Mouse (Mus musculus) urinary bladder, postnatal 25 days (tissue): ENCODE results near the gene Lrp1.

ENCODE experiments used
- DNase-seq: peaks from one replicate; pipeline ENCODE4 v3.0.0; 2022; ENCODE audit warnings: low spot score

The Lrp1 gene

GRCm38 (mm10) chr10:127592850-127593249 is 28.1 kb downstream of the Lrp1 start:
- no peak for DNase-seq

GRCm38 (mm10) chr10:127592423-127592822 is 28.5 kb downstream of the Lrp1 start:
- DNase-seq: no peak

- no peak for DNase-seq
These were observed 29.4 kb downstream of the Lrp1 start for GRCm38 (mm10) chr10:127591514-127591913.

- no peak for DNase-seq
These were observed 30.0 kb downstream of the Lrp1 start for GRCm38 (mm10) chr10:127590831-127591451.

GRCm38 (mm10) chr10:127590256-127590655 is 30.7 kb downstream of the Lrp1 start:
- no peak for DNase-seq

- DNase-seq: no peak
These were observed 33.2 kb downstream of the Lrp1 start for GRCm38 (mm10) chr10:127587776-127588175.

- no peak for DNase-seq
These were observed 34.7 kb downstream of the Lrp1 start for GRCm38 (mm10) chr10:127586209-127586608.

- no peak for DNase-seq
These were observed 35.4 kb downstream of the Lrp1 start for GRCm38 (mm10) chr10:127585598-127585997.

- DNase-seq: peak; percentile 54
These were observed 37.3 kb downstream of the Lrp1 start for GRCm38 (mm10) chr10:127583649-127584048.

- no peak for DNase-seq
These were observed 39.7 kb downstream of the Lrp1 start for GRCm38 (mm10) chr10:127581291-127581690.

- no peak for DNase-seq
These were observed 43.0 kb downstream of the Lrp1 start for GRCm38 (mm10) chr10:127577982-127578381.

GRCm38 (mm10) chr10:127577156-127577555 is 43.8 kb downstream of the Lrp1 start:
- DNase-seq: no peak

GRCm38 (mm10) chr10:127576381-127576961 is 44.5 kb downstream of the Lrp1 start:
- DNase-seq: peak; percentile 75

GRCm38 (mm10) chr10:127575741-127576140 is 45.2 kb downstream of the Lrp1 start:
- no peak for DNase-seq

- no peak for DNase-seq
These were observed 48.7 kb downstream of the Lrp1 start for GRCm38 (mm10) chr10:127572281-127572680.

GRCm38 (mm10) chr10:127570937-127571641 is 49.9 kb downstream of the Lrp1 start:
- no peak for DNase-seq

- DNase-seq: no peak
These were observed 50.6 kb downstream of the Lrp1 start for GRCm38 (mm10) chr10:127570384-127570783.

GRCm38 (mm10) chr10:127569450-127569849 is 51.5 kb downstream of the Lrp1 start:
- DNase-seq: peak; percentile 68

GRCm38 (mm10) chr10:127566553-127567326 is 54.2 kb downstream of the Lrp1 start:
- no peak for DNase-seq

- DNase-seq: no peak
These were observed 56.6 kb downstream of the Lrp1 start for GRCm38 (mm10) chr10:127564301-127564700.

GRCm38 (mm10) chr10:127563840-127564239 is 57.1 kb downstream of the Lrp1 start:
- no peak for DNase-seq

GRCm38 (mm10) chr10:127561145-127561544 is 59.8 kb downstream of the Lrp1 start:
- no peak for DNase-seq

- no peak for DNase-seq
These were observed 63.6 kb downstream of the Lrp1 start for GRCm38 (mm10) chr10:127557397-127557796.
